Mouse (Mus musculus) brain, adult 10 weeks (tissue): Measurements from ENCODE around the gene Stk11ip. TPM values are rescaled to one million over a fixed set of nuclear protein-coding genes. Genes with fewer than 3 reads are reported as not detected.

Experiments used
- polyA plus RNA-seq: library from polyadenylated mRNA; stranded (reverse); fragments of 350-450 nt; fragmentation: Illumina TruSeq; extraction: RNeasy Lipid Tissue Mini Kit (QIAGEN cat#74804); gene quantifications from one replicate; pipeline ENCODE4 v1.2.3, GENCODE M21; 2015; ENCODE audit warnings: low read depth, low replicate concordance

Gene Stk11ip
- 21.0 TPM for polyA plus RNA-seq

GRCm38 (mm10) chr1:75521321-75522031 is at the start of gene Stk11ip:
Gene Stk11ip, plus strand, starts transcription at chr1:75521529.

GRCm38 (mm10) chr1:75478916-75479634 is 42.3 kb upstream of the Stk11ip start, which contains the start of the genes Chpf and Tmem198:
Gene Chpf, minus strand, starts transcription at chr1:75479307.
Gene Tmem198, plus strand, starts transcription at chr1:75479532.

GRCm38 (mm10) chr1:75505956-75506831 is 15.1 kb upstream of the Stk11ip start, which contains the start of gene Obsl1:
Gene Obsl1, minus strand, starts transcription at chr1:75506452.

GRCm38 (mm10) chr1:75507006-75507405 is 14.3 kb upstream of the Stk11ip start, which contains the start of gene Inha:
Gene Inha, plus strand, starts transcription at chr1:75507077.

GRCm38 (mm10) chr1:75545965-75546956 is 24.9 kb downstream of the Stk11ip start, which contains the start of gene Slc4a3:
Gene Slc4a3, plus strand, starts transcription at chr1:75546266.

Other genes starting within 250 kb of the Stk11ip start
- gene Resp18, start 243.1 kb upstream of the Stk11ip start, polyA plus RNA-seq: 298 TPM
- gene Dnpep, start 203.5 kb upstream of the Stk11ip start, polyA plus RNA-seq: 71.3 TPM
- gene Des, start 161.2 kb upstream of the Stk11ip start, polyA plus RNA-seq: 2.4 TPM
- gene Speg, start 146.2 kb upstream of the Stk11ip start, polyA plus RNA-seq: 92.7 TPM
- gene Gmppa, start 85.6 kb upstream of the Stk11ip start, polyA plus RNA-seq: 61.1 TPM
- 22.7 TPM for gene Asic4, start 71.1 kb upstream of the Stk11ip start, polyA plus RNA-seq
- 55.1 TPM for gene Chpf, start 42.2 kb upstream of the Stk11ip start, polyA plus RNA-seq
- 55.6 TPM for gene Tmem198, start 42.0 kb upstream of the Stk11ip start, polyA plus RNA-seq
- 14.5 TPM for gene Obsl1, start 15.1 kb upstream of the Stk11ip start, polyA plus RNA-seq
- 24.9 TPM for gene Inha, start 14.5 kb upstream of the Stk11ip start, polyA plus RNA-seq
- gene Slc4a3, start 24.7 kb downstream of the Stk11ip start, polyA plus RNA-seq: 76.2 TPM